Mouse (Mus musculus): ENCODE data around the gene Sox6. TPM values are rescaled to one million over a fixed set of nuclear protein-coding genes. Genes with fewer than 3 reads are reported as not detected.

Sox6 gene
- total and polyA plus RNA-seq, 3 experiments, result 0.09 to 1.3 (median 0.90) TPM

DNA sequence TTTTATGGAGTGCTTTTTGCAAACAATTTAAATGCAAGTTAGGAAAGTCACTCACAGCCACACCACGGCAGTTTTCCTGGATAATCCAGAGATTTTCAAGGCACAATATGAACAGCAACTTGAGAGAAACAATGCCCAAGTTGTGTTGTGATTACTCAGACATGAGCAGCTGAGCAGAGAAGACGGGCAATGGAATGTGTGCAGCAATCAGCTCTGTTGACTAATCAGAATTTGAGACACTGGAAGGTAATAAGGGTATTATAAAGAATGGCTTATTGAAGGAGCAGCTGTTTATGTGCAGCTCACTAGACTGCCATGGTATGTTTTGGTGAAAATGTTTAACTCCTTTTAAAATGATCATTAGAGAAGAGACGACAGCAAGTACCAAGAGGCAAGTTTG is 287.5 kb downstream of the Sox6 start:
- Histone ChIP-seq H3K4me3 (replicated peaks in 1 of 3; ENCODE audit: low read depth in 2 of 3, low read length in 2 of 3, poor library complexity in 1 of 3) (no peak overlapping the region), H3K79me2 (replicated peaks; ENCODE audit: control insufficient read depth, extremely low read depth, insufficient read depth, poor library complexity, severe bottlenecking) (no peaks in the 10 kb centered on the region), H3K36me3 (replicated peaks in 1 of 2; ENCODE audit: control insufficient read depth in 1 of 2, insufficient read depth in 1 of 2, low read length in 1 of 2) (no peaks in the 10 kb centered on the region), H3K27me3 (replicated peaks) (no peaks in the 10 kb centered on the region), H3K9ac (ENCODE audit: insufficient read depth, low read depth) (no peak overlapping the region), H3K27ac (ENCODE audit: insufficient read depth, low read depth) (no peak overlapping the region), H3K4me1 (ENCODE audit: control insufficient read depth in 1 of 2, insufficient read depth in 2 of 2) (no peaks in the 10 kb centered on the region), H3K4me2 (ENCODE audit: insufficient read depth, low read depth, poor library complexity, severe bottlenecking) (no peak overlapping the region), H3K9me3 (replicated peaks; ENCODE audit: low read length) (no peaks in the 10 kb centered on the region)
- dilution Hi-C loops (cut with MboI; ENCODE audit: extremely low pct_ligation_motif_present, extremely low pct_unique_long_range_greater_than_20kb, low sequenced_read_pairs), result no loop called here
- TF ChIP-seq IRF4 (IDR thresholded peaks at IDR 0.05; ENCODE audit: low read depth, low read length) (no peak), KAT2A (IDR thresholded peaks at IDR 0.05; ENCODE audit: insufficient replicate concordance, low read length) (no peak), GABPA (IDR thresholded peaks at IDR 0.05; ENCODE audit: insufficient replicate concordance, low read depth, low read length) (no peak), MXI1 (IDR thresholded peaks at IDR 0.05; ENCODE audit: low read depth, low read length) (no peak), HCFC1 (IDR thresholded peaks at IDR 0.05; ENCODE audit: low read depth, low read length) (no peak), CHD2 (IDR thresholded peaks at IDR 0.05; ENCODE audit: low read length) (no peak)
- DNase-seq (ENCODE audit: extremely low read depth), result no peak
- in situ Hi-C loops (cut with MboI; ENCODE audit: low pct_ligation_motif_present, low pct_unique_long_range_greater_than_20kb, low sequenced_read_pairs), result no loop called here

- Histone ChIP-seq H3K9me3 (replicated peaks; ENCODE audit: low read length) (no peaks in the 10 kb centered on the region), H3K79me2 (replicated peaks; ENCODE audit: control insufficient read depth, extremely low read depth, insufficient read depth, poor library complexity, severe bottlenecking) (no peaks in the 10 kb centered on the region), H3K9ac (ENCODE audit: insufficient read depth, low read depth) (no peak overlapping the region), H3K4me2 (ENCODE audit: insufficient read depth, low read depth, poor library complexity, severe bottlenecking) (no peak overlapping the region), H3K36me3 (replicated peaks in 1 of 2; ENCODE audit: control insufficient read depth in 1 of 2, insufficient read depth in 1 of 2, low read length in 1 of 2) (no peaks in the 10 kb centered on the region), H3K27ac (ENCODE audit: insufficient read depth, low read depth) (no peak overlapping the region), H3K4me1 (ENCODE audit: control insufficient read depth in 1 of 2, insufficient read depth in 2 of 2) (no peaks in the 10 kb centered on the region), H3K27me3 (replicated peaks) (no peaks in the 10 kb centered on the region), H3K4me3 (replicated peaks in 1 of 3; ENCODE audit: low read depth in 2 of 3, low read length in 2 of 3, poor library complexity in 1 of 3) (no peak overlapping the region)
- DNase-seq (ENCODE audit: extremely low read depth), result no peak
- dilution Hi-C loops (cut with MboI; ENCODE audit: extremely low pct_ligation_motif_present, extremely low pct_unique_long_range_greater_than_20kb, low sequenced_read_pairs) (no loop called here), in situ Hi-C loops (cut with MboI; ENCODE audit: low pct_ligation_motif_present, low pct_unique_long_range_greater_than_20kb, low sequenced_read_pairs) (no loop called here)
- TF ChIP-seq BHLHE40 (IDR thresholded peaks at IDR 0.05; ENCODE audit: low read depth, low read length) (no peak), MAX (IDR thresholded peaks at IDR 0.05; ENCODE audit: low read length) (no peak), MAZ (IDR thresholded peaks at IDR 0.05; ENCODE audit: low read depth, low read length) (no peak), JUN (IDR thresholded peaks at IDR 0.05; ENCODE audit: insufficient read depth, low read depth, low read length) (no peak), ZMIZ1 (IDR thresholded peaks at IDR 0.05; ENCODE audit: low read depth, low read length) (no peak), ZC3H11A (IDR thresholded peaks at IDR 0.05; ENCODE audit: low read depth, low read length) (no peak)
Observed at GRCm38 (mm10) chr7:115750275-115750825, 288.2 kb downstream of the Sox6 start.

DNA sequence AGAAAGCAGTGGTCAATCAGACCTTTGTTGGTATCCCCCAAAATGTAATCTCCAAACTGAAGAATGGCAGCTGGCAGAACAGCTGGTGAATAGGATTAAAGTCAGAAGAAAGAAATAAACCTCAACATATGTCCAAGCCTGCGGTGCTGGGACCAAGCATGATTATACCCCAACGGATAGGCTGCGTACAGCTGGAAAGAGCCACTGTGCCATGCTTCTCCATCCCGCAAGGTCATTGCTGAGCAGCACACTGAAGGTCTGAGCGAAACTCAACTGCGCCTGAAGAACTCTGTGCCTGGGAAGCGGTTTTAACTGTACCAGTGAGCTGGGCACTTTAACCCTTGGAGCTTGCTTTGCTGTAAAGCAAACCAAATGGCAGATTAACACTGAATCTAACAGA is 291.1 kb downstream of the Sox6 start:
- in situ Hi-C loops (cut with MboI; ENCODE audit: low pct_ligation_motif_present, low pct_unique_long_range_greater_than_20kb, low sequenced_read_pairs), result no loop called here

More for the DNA sequence above, 291.1 kb downstream of the Sox6 start:
- H3K4me1 ChIP-seq (ENCODE audit: control insufficient read depth in 1 of 2, insufficient read depth in 2 of 2), result no peaks in the 10 kb centered on the region
- H3K36me3 ChIP-seq (replicated peaks in 1 of 2; ENCODE audit: control insufficient read depth in 1 of 2, insufficient read depth in 1 of 2, low read length in 1 of 2), result no peaks in the 10 kb centered on the region
- no peak overlapping the region for H3K4me2 ChIP-seq (ENCODE audit: insufficient read depth, low read depth, poor library complexity, severe bottlenecking)
- H3K79me2 ChIP-seq (replicated peaks; ENCODE audit: control insufficient read depth, extremely low read depth, insufficient read depth, poor library complexity, severe bottlenecking), result no peaks in the 10 kb centered on the region
- no peak overlapping the region for H3K4me3 ChIP-seq (replicated peaks in 1 of 3; ENCODE audit: low read depth in 2 of 3, low read length in 2 of 3, poor library complexity in 1 of 3)
- H3K27ac ChIP-seq (ENCODE audit: insufficient read depth, low read depth), result no peak overlapping the region
- H3K9me3 ChIP-seq (replicated peaks; ENCODE audit: low read length), result no peaks in the 10 kb centered on the region
- TF ChIP-seq ZMIZ1 (IDR thresholded peaks at IDR 0.05; ENCODE audit: low read depth, low read length) (no peak), ELF1 (IDR thresholded peaks at IDR 0.05; ENCODE audit: low read depth, low read length) (no peak), MEF2A (IDR thresholded peaks at IDR 0.05; ENCODE audit: borderline replicate concordance, low read depth, low read length) (no peak), ZNF384 (IDR thresholded peaks at IDR 0.05; ENCODE audit: low read depth, low read length) (no peak), NRF1 (IDR thresholded peaks at IDR 0.05; ENCODE audit: low read depth, low read length) (no peak)
- dilution Hi-C loops (cut with MboI; ENCODE audit: extremely low pct_ligation_motif_present, extremely low pct_unique_long_range_greater_than_20kb, low sequenced_read_pairs), result no loop called here
- H3K9ac ChIP-seq (ENCODE audit: insufficient read depth, low read depth), result no peak overlapping the region
- DNase-seq (ENCODE audit: extremely low read depth), result no peak
- H3K27me3 ChIP-seq (replicated peaks), result no peaks in the 10 kb centered on the region
